Mouse (Mus musculus): Measurements from ENCODE around the gene Anxa4. TPM values are rescaled to one million over a fixed set of nuclear protein-coding genes. Genes with fewer than 3 reads are reported as not detected.

The Anxa4 gene
- total RNA-seq, 2 experiments from 2014 or later = 14.6 to 28.1 TPM

GRCm38 (mm10) chr6:86804646-86805045, 11.3 kb upstream of the Anxa4 start:
- DNase-seq (ENCODE audit: low spot score) = no peak

- DNase-seq (ENCODE audit: low spot score) = no peak
These were observed 8.0 kb upstream of the Anxa4 start for GRCm38 (mm10) chr6:86801431-86801830.

DNA sequence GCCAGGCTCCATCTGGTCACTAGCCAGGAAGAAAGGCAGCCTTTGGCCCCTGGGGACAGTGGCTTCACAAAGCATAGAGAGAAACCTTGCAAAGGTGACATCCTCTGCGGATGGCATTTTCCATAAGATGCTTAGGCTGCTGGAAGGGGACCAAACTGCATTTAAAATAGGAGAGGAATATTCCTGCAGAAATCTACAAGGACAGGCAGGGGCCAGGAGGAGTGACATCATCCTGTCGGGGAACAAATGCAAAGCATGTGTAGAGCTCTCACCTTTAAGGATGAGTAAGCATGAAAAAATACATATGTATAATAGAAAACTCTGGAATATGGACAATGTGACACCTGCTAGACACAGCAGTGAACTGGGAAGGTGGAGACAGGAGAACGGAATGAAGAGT, 7.1 kb upstream of the Anxa4 start:
- DNase-seq (ENCODE audit: low spot score) = no peak

GRCm38 (mm10) chr6:86797455-86797854, 4.1 kb upstream of the Anxa4 start:
- DNase-seq (ENCODE audit: low spot score) = no peak

GRCm38 (mm10) chr6:86793957-86794356, 573 bp upstream of the Anxa4 start:
- no peak for DNase-seq (ENCODE audit: low spot score)

DNA sequence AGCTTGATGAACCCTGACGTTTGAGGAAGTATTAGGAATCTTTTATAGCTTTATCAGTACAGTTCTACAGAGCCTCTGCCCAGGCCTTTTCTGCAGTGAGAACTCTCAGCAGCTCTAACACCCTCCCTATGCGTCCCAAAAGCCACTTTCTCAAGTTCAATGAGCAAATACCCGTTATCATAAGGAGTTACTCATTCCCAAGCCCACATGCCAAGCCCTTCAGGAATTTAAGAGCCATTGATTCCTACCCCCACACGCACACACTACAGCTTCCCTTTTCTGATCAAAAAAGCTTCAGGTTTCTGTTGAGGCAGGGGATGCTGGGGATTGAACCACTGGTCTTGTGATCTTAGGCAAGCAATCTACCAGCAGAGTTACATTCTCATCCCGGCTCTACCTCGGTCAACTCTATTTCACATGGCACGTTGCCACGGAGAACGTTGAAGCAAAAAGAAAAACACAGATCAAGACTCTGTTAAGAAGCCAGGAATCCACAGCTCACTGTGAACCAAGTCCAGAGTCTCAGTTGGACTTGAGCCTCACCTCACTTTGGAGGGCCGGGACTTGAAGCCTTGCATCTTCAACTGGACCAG, 2.9 kb downstream of the Anxa4 start:
- DNase-seq (ENCODE audit: low spot score) = no peak

- no peak for DNase-seq (ENCODE audit: low spot score)
These were observed 5.1 kb downstream of the Anxa4 start for GRCm38 (mm10) chr6:86788242-86788641.

DNA sequence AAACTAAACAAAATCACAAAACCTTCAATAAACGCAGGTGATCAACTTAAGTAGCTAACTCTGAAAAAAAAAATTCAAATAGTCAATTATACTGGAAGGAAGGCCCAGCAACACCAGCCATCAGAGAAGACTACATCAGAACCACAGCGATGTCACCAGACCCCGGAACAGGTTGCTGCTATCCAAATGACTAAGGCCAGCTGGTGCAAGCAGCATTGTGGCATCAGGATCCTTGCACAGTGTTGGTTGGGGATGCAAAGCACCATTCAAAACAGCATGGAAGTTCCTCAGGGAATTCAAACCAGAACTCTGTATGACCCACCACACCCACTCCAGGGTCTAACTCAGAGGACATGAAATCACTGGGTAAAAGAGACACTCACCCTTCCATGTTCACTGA, 6.8 kb downstream of the Anxa4 start:
- DNase-seq (ENCODE audit: low spot score) = no peak

DNA sequence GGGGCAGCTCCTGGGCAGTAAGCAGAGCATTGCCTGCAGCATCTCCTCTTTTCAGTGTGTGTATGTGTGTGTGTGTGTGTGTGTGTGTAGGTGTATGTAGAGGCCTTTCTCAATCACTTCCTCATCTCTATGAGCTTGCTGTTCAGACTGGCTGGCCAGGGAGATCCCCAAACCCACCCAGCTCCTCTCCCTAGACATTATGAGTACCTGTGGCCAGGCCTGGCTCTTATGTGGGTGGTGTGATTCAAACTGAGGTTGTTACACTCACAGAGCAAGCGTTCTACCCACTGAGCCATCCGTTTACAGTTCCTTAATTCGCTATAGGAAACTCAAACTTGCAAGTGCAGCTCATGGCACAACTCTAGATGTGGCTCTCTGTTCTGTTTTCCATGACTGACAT, 8.6 kb downstream of the Anxa4 start:
- DNase-seq (ENCODE audit: low spot score) = no peak

DNA sequence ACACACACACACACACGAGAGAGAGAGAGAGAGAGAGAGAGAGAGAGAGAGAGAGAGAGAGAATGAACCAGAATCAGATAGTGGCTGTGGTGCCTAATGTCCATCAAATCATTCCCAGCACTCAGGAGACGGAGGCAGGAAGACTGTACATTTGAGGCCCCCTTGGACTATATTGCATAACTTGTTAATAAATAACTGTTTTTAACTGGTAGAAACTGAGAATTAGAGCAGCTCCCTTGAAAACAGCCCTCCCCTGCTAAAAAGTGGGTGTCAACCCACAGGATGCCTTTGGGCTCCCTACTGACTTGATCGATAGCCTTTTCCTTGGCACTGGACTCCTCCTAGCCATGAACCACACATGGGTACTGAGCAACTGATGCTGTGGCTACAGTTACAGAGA, 11.0 kb downstream of the Anxa4 start:
- no peak for DNase-seq (ENCODE audit: low spot score)

DNA sequence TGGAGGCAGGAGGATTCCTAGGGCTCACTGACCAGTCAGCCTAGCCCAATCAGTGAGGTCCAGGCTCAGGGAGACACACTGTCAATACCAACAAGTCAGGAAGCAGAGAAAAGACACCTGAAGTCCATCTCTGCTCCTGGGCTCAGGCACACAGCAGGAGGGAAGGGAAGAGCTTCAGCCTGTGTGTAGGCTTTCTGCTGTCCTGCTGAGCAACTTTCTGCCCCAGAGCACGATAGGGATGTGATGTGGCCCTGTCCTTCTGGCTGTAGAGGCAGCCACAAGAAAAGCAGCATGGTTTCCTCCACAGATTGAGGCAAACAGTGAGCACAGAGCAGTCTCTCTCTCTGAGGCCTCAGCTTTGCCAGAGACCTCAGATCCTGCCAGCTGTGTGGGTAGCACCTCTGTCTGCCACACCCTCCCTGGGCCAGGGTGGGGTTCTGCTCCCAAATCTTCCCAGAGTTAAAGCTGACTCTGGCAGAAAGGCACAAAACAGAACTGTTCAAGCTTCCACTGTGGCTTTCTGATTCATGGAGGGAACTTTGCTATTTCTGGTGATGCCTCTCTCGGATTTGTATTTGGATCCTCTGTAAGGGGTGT, 11.9 kb downstream of the Anxa4 start:
- DNase-seq (ENCODE audit: low spot score) = no peak

DNA sequence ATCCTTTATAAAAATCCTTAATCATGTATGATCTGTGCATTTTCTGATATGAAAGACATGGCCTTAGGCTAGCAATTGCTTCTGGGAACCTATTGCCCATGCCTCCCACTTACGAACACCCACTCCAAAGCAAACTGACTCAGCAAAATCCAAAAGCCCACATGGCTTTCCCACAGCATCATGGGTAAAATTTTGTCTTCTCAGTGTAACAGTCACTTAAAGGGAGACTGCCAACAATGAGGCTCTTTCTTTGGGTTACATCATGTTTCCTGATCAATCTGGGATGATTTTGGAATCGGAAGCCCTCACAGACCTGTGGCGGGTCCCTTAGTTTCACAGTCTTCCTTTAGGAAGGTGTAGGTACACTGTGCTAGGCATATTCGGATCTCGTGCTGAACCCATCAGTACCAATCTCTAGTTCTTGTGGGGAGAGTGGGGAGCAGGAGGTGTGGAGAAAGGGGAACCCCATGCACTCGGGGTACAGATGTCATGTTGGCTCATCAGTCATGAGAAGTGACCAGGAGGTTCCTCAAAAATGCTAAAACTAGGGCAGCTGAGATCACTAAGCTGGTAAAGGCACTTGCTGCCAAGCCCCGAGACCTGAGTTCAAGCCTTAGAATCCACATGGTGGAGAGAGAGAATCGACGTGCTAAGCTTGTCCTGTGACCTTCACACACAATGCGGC, 14.3 kb downstream of the Anxa4 start:
- no peak for DNase-seq (ENCODE audit: low spot score)

DNA sequence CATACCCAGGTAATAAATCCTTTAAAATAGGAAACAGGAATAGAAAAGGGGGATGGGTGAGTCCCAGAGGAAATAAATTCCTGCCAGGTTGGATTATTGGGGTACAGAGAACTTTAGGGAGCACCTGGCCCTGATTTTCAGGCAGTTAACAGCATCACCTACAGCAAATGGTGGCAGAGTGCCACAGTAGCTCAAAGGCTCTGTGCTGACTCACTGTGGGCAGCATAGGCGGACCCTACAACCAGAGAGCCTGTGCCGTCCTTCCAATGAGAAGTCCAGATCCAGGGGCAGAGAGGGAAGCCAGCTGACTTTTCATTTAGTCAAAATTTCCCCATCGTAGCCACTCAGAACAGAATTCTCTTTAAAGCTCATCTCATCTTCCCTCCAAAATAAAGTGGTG, 16.2 kb downstream of the Anxa4 start:
- DNase-seq (ENCODE audit: low spot score) = no peak

GRCm38 (mm10) chr6:86776706-86777071, 16.7 kb downstream of the Anxa4 start:
- no peak for DNase-seq (ENCODE audit: low spot score)

GRCm38 (mm10) chr6:86776001-86776705, 17.2 kb downstream of the Anxa4 start:
- peak; percentile 83 for DNase-seq (ENCODE audit: low spot score)

GRCm38 (mm10) chr6:86774937-86775336, 18.4 kb downstream of the Anxa4 start:
- DNase-seq (ENCODE audit: low spot score) = no peak

GRCm38 (mm10) chr6:86773830-86774229, 19.6 kb downstream of the Anxa4 start:
- DNase-seq (ENCODE audit: low spot score) = no peak

DNA sequence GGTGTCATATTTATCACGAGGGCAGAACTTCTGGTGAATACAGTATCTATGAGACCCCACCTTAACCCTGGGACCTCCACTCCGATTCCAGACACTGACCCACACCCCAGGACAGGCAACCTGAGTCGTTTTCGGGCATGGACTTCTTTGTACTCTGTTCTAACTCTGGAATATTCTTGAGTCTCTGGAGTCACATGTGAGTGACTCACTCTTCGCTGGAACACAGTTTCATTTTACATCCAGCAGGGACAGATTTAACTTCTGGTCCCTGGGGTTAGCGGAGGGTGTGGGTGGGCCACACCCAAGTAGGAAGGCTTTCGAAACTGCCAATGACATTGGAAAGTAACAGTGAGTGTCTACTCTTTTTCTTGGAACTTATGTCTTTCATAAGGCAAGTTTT, 20.8 kb downstream of the Anxa4 start:
- peak; percentile 76 for DNase-seq (ENCODE audit: low spot score)

DNA sequence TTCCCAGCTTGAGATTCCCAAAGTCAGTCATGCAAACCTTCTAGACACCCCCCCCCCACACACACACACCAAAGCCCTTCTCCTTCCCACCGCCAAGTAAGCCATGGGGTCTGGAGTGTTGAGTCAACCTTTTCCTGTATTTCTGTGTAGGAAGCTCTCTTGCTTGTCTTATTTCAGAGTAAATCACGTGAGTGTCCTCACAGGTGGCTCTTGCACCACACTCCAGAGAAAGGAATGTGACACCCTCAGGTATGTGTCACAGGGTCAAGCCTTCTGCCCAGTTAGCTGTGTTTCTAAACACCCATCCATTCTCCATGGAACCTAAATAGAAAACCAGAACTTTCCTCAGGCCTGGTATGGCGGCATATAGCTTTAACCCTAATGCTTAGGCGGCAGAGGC, 24.4 kb downstream of the Anxa4 start:
- no peak for DNase-seq (ENCODE audit: low spot score)

DNA sequence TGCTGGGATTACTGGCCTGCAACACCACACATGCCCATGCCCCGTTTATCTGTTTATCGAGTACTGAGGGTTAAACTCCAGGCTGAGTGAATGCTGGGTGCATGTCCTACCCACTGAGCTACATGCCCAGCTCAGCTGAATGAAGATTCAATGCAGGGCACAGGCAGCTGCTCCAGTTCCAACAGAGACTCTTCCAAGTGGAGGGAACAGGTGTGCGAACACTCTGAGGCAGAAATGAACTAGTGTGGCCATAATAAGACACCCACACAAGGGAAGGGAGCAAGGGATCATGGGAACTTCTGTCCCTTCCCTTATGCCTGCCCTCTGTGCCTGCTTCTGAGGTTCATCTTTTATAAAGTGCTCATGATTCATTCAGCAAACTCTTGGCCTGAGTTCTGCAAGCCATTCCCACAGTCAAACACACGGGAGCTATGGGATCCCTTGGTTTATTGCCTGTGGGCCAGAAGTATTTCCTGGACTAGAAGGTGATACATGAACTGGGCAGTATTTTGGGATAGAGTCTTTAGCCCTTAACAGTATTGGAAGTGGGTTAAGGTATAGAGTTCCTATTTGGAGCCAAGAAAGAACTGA, 25.1 kb downstream of the Anxa4 start:
- peak; percentile 33 for DNase-seq (ENCODE audit: low spot score)

GRCm38 (mm10) chr6:86767465-86767864, 25.9 kb downstream of the Anxa4 start:
- DNase-seq (ENCODE audit: low spot score) = no peak

DNA sequence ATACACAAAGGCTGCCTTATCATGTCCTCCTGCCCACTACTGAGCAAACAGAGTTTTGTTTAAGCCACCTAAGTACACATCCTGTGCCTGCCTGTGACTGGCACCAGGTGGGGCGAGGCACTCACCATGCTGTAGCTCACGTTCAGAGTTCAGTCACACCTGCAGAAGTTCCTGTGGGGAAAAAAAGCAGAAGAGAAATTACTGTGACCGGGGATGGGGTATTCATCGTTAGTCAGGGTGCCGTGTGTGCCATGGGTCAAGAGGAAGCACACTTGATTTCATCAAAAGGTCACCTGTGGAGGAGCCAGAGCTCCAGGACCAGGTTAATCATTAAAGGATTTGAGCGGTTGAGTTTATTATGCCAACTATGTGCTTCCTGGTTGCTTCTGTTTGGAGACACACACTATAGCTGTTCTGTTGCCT, 27.7 kb downstream of the Anxa4 start:
- no peak for DNase-seq (ENCODE audit: low spot score)

Measured in gastrocnemius, adult 18-20 months (tissue).